Mouse (Mus musculus): ENCODE measurements around the gene Rpl23a.

DNA sequence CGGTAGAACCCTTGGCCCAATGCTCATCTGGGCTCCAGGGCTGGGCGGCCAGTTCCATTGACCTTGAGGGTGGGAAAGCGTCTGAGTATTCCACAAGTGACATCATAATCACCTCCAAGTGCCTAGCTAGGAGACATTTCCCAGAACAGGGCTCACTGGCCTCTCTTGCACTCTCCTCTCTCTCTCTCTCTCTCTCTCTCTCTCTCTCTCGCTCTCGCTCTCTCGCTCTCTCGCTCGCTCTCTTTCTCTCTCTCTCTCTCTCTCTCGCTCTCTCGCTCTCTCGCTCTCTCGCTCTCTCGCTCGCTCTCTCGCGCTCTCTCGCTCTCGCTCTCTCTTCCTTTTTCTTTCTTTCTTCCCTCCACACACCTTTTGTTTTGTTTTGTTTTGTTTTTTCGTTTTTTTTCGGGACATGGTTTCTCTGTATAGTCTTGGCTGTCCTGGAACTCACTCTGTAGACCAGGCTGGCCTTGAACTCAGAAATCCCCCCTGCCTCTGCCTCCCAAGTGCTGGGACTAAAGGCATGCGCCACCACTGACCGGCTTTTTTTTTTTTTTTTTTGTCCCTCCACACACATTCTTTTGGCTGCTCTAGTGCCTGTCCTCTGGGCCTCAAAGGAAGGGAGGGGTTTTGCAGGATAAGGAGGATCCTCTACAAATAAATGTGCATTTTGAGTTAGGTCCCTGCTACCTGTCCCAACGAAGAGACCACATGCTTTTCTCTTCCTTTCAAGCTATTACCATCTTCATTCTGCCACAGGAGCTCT lies 11.9 kb upstream of the Rpl23a start:
- TF ChIP-seq CTCF (IDR thresholded peaks at IDR 0.05; ENCODE audit: low read depth, low read length) (no peak), TAL1 (conservative IDR thresholded peaks at IDR 0.05; ENCODE audit: low read depth, low read length) (no peak), GATA1 (IDR thresholded peaks at IDR 0.05; ENCODE audit: borderline replicate concordance, low read length) (no peak)
